Mouse (Mus musculus): ENCODE data around the gene Ankrd9.

Gene Ankrd9

GRCm38 (mm10) chr12:110937496-110937895, 41.3 kb downstream of the Ankrd9 start:
- in situ Hi-C loops (cut with MboI; ENCODE audit: low pct_unique_long_range_greater_than_20kb in 1 of 2, low sequenced_read_pairs in 2 of 2, unreplicated experiment in 1 of 2) = no loop called here

DNA sequence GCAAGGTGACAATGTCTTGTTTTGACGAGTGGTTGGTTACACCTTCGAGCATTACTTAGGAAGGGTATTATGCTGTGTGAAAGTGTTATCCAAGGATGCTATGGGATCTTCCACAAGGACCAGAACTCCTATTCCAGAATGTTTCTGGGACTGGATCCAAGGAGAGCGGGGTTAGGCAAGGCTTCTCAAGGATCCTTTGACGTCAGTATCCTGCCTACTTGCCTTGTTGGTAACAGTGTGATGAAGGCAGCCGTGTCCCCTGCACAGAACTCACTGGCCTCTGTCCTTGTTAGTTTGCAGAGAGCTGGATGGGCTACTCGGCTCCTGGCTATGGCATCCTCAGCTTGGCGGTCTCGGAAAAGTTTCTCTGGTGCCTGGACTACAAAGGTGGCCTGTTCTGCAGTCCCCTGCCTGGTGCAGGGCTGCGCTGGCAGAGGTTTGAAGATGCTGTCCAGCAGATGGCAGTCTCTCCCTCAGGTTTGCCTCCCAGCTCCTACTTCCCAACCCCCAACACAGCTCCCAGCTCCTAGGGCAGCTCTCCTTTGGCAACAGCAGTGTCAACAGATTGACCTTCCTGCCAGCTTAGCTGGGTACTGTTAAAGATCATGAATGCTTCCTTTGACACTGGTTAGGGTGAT, 42.7 kb downstream of the Ankrd9 start:
- in situ Hi-C loops (cut with MboI; ENCODE audit: low pct_unique_long_range_greater_than_20kb in 1 of 2, low sequenced_read_pairs in 2 of 2, unreplicated experiment in 1 of 2) = no loop called here

DNA sequence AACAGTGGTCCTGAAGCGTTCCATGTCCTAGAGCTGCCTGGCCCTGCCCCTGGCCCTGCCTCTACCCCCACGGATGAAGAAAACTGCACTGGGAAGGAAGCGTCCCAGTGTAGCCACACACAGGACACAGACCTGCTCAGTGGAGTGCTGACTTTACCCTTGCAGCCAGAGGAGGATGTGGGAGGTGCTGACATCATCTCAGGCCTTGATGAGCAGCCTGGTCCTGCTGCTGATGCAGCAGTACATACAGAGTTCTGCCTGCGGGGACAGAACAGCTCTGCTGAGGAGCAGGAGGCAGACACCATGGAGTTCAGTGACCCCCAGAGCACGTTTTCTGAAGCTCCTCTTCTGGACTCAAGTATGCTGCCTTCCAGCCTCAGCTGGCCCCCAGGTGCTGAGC, 46.0 kb downstream of the Ankrd9 start:
- in situ Hi-C loops (cut with MboI; ENCODE audit: low pct_unique_long_range_greater_than_20kb in 1 of 2, low sequenced_read_pairs in 2 of 2, unreplicated experiment in 1 of 2) = no loop called here

All from mouse embryonic stem cell (cell line).